Mouse (Mus musculus): ENCODE results near the gene Senp3. TPM values are rescaled to one million over a fixed set of nuclear protein-coding genes. Genes with fewer than 3 reads are reported as not detected.

Senp3 gene
- total and polyA plus RNA-seq, 3 experiments, result 116 to 303 (median 256) TPM

- Histone ChIP-seq H3K9ac (ENCODE audit: insufficient read depth, low read depth) (peak overlapping the region; percentile 94), H3K27ac (ENCODE audit: insufficient read depth, low read depth) (peak overlapping the region; percentile 73), H3K36me3 (replicated peaks in 1 of 2; ENCODE audit: control insufficient read depth in 1 of 2, insufficient read depth in 1 of 2, low read length in 1 of 2) (peaks cover 4 to 20% of the 10 kb centered on the region in 2 experiments), H3K79me2 (replicated peaks; ENCODE audit: control insufficient read depth, extremely low read depth, insufficient read depth, poor library complexity, severe bottlenecking) (peaks cover 49% of the 10 kb centered on the region), H3K9me3 (replicated peaks; ENCODE audit: low read length) (no peaks in the 10 kb centered on the region), H3K4me3 (replicated peaks in 1 of 3; ENCODE audit: low read depth in 2 of 3, low read length in 2 of 3, poor library complexity in 1 of 3) (peak overlapping the region; percentile 90 to 95 (median 90)), H3K4me1 (ENCODE audit: control insufficient read depth in 1 of 2, insufficient read depth in 2 of 2) (peaks cover 0 to 52% of the 10 kb centered on the region in 2 experiments; a peak in 2 of 4 replicates), H3K4me2 (ENCODE audit: insufficient read depth, low read depth, poor library complexity, severe bottlenecking) (peak overlapping the region; percentile 89), H3K27me3 (replicated peaks) (no peaks in the 10 kb centered on the region)
- in situ Hi-C loops (cut with MboI; ENCODE audit: low pct_ligation_motif_present, low pct_unique_long_range_greater_than_20kb, low sequenced_read_pairs), result no loop called here
- peak; percentile 99 for TF ChIP-seq UBTF (IDR thresholded peaks at IDR 0.05; ENCODE audit: low read depth, low read length)
- TF ChIP-seq SIN3A (IDR thresholded peaks at IDR 0.05; ENCODE audit: low read length), result peak; percentile 13; the same call in 1 of the 2 replicates
- TF ChIP-seq KAT2A (IDR thresholded peaks at IDR 0.05; ENCODE audit: insufficient replicate concordance, low read length), result no peak
- TF ChIP-seq HCFC1 (IDR thresholded peaks at IDR 0.05; ENCODE audit: low read depth, low read length), result no peak
- no peak for TF ChIP-seq USF1 (IDR thresholded peaks at IDR 0.05; ENCODE audit: low read depth, low read length)
- TF ChIP-seq IRF4 (IDR thresholded peaks at IDR 0.05; ENCODE audit: low read depth, low read length), result no peak
- TF ChIP-seq CTCF (conservative IDR thresholded peaks at IDR 0.05 in 1 of 2, IDR thresholded peaks at IDR 0.05 in 1 of 2; ENCODE audit: low read depth in 2 of 2, low read length in 2 of 2), result no peak
- no peak for TF ChIP-seq ZC3H11A (IDR thresholded peaks at IDR 0.05; ENCODE audit: low read depth, low read length)
- no peak for TF ChIP-seq NELFE (IDR thresholded peaks at IDR 0.05; ENCODE audit: low read depth, low read length)
- TF ChIP-seq ZNF384 (IDR thresholded peaks at IDR 0.05; ENCODE audit: low read depth, low read length), result peak; percentile 92
- no peak for TF ChIP-seq NRF1 (IDR thresholded peaks at IDR 0.05; ENCODE audit: low read depth, low read length)
- no peak for TF ChIP-seq MXI1 (IDR thresholded peaks at IDR 0.05; ENCODE audit: low read depth, low read length)
- TF ChIP-seq ZMIZ1 (IDR thresholded peaks at IDR 0.05; ENCODE audit: low read depth, low read length), result no peak
- TF ChIP-seq E2F4 (IDR thresholded peaks at IDR 0.05; ENCODE audit: insufficient replicate concordance, low read depth, low read length), result no peak
- no peak for TF ChIP-seq MAZ (IDR thresholded peaks at IDR 0.05; ENCODE audit: low read depth, low read length)
- TF ChIP-seq MAFK (IDR thresholded peaks at IDR 0.05; ENCODE audit: insufficient replicate concordance, low read length), result no peak
- no peak for TF ChIP-seq CHD1 (IDR thresholded peaks at IDR 0.05; ENCODE audit: low read depth, low read length)
- no peak for TF ChIP-seq GABPA (IDR thresholded peaks at IDR 0.05; ENCODE audit: insufficient replicate concordance, low read depth, low read length)
- TF ChIP-seq MYC (IDR thresholded peaks at IDR 0.05; ENCODE audit: low read depth, low read length), result no peak
- TF ChIP-seq TBP (conservative IDR thresholded peaks at IDR 0.05; ENCODE audit: low read depth, low read length), result no peak
- no peak for TF ChIP-seq POLR2A (IDR thresholded peaks at IDR 0.05; ENCODE audit: low read depth, low read length)
- no peak for TF ChIP-seq ELF1 (IDR thresholded peaks at IDR 0.05; ENCODE audit: low read depth, low read length)
- TF ChIP-seq SMC3 (IDR thresholded peaks at IDR 0.05; ENCODE audit: low read depth, low read length), result no peak
- TF ChIP-seq CHD2 (IDR thresholded peaks at IDR 0.05; ENCODE audit: low read length), result peak; percentile 51
- no peak for TF ChIP-seq BHLHE40 (IDR thresholded peaks at IDR 0.05; ENCODE audit: low read depth, low read length)
- peak; percentile 50 for DNase-seq (ENCODE audit: extremely low read depth)
- dilution Hi-C loops (cut with MboI; ENCODE audit: extremely low pct_ligation_motif_present, extremely low pct_unique_long_range_greater_than_20kb, low sequenced_read_pairs), result no loop called here
Measured at GRCm38 (mm10) chr11:69633128-69633866, 48.6 kb downstream of the Senp3 start.

All from CH12.LX (cell line).